Mouse (Mus musculus) heart, postnatal 14 days (tissue): ENCODE measurements around the gene St7l. TPM values are rescaled to one million over a fixed set of nuclear protein-coding genes. Genes with fewer than 3 reads are reported as not detected.

Experiments
- DNase-seq, 2 experiments: peaks; one replicate each; pipeline ENCODE4 v3.0.0; 2021 to 2022
- intact Hi-C: fragments of 180-260 bp; cut with DNase I; formaldehyde crosslinking; loops from one replicate; pipeline ENCODE4 v1.15.1; 2025
- total RNA-seq, 2 experiments: library from RNA; stranded (reverse); gene quantifications; 2 replicates each; pipeline ENCODE4 v1.2.3; 2021

The St7l gene
- total RNA-seq, 2 experiments from 2014 or later = 25.3 to 25.9 TPM

- DNase-seq = peak; percentile 37 to 48
- intact Hi-C loops = no loop called here
Observed at GRCm38 (mm10) chr3:104961066-104962059, 97.6 kb downstream of the St7l start, which contains the start of gene Wnt2b. Wnt2b (minus strand) TSS chr3:104961921.

DNA sequence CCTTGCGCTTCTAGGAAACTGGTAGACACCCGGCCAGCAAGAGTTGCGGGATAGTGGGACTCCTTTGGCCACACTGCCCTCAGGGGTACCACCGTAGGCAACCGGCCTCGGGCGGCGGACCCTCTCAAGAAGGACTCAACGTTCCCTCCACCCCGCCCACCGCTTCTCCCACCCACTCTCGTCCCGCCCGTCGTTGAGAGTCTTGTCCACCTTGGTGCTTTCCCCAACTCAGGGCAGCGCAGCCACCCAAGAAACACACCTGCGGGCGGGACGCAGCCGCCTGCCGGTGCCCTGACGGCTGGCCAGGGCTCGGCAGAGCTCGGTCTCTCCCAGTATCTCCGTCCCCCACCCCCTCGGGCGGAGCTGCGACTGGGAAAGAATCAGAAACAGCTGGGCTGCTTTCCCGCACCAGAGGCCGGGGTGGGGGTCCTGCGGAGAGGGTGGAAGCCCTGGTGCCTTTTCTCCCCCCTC is 98.4 kb downstream of the St7l start:
- intact Hi-C loops = no loop called here
- peak; percentile 28 to 36 for DNase-seq

GRCm38 (mm10) chr3:104962866-104963265 is 99.1 kb downstream of the St7l start:
- DNase-seq = no peak
- intact Hi-C loops = no loop called here

- DNase-seq = no peak
- intact Hi-C loops = no loop called here
Observed at GRCm38 (mm10) chr3:104963331-104964276, 99.8 kb downstream of the St7l start.

DNA sequence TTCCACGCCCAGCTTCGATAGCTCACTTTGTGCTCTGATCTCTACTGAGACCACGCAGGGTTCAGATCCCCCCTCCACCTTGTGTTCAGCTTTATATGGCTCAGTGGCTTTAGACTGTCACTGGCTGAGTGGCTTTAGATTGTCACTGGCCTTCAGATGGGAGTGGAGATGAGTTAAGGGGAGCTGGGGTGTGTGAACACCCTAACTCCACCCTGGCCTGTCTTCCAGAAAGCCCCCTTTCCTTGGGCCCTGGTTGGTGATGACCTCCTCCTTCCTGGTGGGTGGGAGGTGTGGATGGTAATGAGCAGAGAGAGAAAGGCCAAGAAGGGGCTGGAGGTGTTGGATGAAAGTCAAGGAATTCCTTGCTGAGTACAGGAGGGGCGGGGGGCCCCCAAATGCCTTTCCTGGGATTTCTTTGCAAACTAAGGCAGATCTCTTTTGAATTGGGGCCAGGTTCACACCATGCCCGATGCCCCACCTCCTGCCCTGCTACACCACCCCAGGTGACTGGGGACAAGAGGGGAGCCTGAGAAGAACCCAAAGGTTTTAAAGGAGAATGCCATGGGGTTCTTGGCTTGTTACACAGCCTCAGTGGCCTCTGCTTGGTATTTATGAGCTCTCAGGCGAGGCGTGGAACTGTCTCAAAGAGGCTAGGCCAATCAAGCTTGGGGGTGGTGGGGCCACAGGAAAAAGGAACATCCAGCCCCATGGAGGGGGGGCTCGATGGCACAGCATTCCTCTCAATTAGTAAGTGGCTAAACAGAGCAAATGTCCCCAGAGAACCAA is 101.5 kb downstream of the St7l start:
- intact Hi-C loops = loop anchor here (5.0 kb wide), 3 partner anchors 63 to 178 kb away; partner anchors contain the start of gene Rhoc

GRCm38 (mm10) chr3:104965991-104966554 is 102.3 kb downstream of the St7l start:
- DNase-seq = no peak
- intact Hi-C loops = loop anchor here (2.0 to 5.0 kb wide), 4 partner anchors 64 to 251 kb away; partner anchors contain the start of gene Rhoc

More for the DNA sequence above, 101.5 kb downstream of the St7l start:
- no peak for DNase-seq

DNA sequence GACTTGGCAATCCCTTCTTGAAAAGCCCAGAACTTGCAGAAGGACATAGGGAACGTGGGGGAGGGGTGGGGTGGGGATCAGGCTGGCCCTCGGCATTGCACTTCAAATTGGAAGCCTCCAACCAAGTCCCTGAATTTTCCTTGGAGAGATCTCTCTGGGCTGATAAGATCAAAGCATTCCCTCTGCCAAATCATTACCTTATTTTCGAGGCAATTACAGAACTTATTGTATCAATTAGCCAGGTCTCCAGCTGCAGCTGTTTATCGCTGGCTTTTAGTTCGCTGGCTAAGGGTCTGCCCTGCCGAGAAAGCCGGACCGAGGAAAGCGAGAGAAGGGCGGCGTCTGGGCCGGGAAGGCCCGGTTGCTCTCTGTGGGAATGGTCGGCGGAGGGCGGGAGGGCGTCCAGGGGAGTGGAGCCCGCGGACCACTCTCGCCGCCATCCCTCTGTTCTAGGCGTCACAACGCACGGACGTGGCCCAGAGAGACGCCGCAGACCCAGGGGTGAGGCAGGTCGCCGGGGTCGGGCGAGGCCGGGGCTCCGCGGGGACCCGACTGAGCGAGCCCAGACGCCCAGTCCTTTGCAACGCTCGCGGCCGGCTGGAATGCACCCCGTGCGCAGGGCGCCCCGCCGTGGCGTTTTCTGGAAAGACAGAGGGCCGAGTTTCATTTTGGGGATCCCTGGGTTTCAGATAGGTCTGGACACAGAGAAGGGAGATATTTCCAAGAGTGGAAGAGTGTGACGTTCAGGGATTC is 103.9 kb downstream of the St7l start:
- intact Hi-C loops = loop anchor here (2.0 to 5.0 kb wide), 4 partner anchors 65 to 253 kb away; partner anchors contain the start of gene Rhoc
- DNase-seq = peak; percentile 95 to 96

Other genes starting within 250 kb of the St7l start
- gene Slc16a1, start 225.3 kb upstream of the St7l start, total RNA-seq = 100 to 1,000 TPM; 153 to 157 TPM
- 10 to 100 TPM; 39.2 to 39.7 TPM for gene Ppm1j, start 82.9 kb upstream of the St7l start, total RNA-seq
- gene Fam19a3, start 82.2 kb upstream of the St7l start, total RNA-seq = 1 to 10 TPM; 2.2 to 2.3 TPM
- gene Rhoc, start 75.6 kb upstream of the St7l start, total RNA-seq = 100 to 1,000 TPM; 139 to 166 TPM
- 1 to 10 TPM; 7.4 to 7.9 TPM for gene Mov10, start 45.4 kb upstream of the St7l start, total RNA-seq
- gene Capza1, start 500 bp downstream of the St7l start, total RNA-seq = 10 to 100 TPM; 55.1 to 57.6 TPM
- 1 to 10 TPM; 2.4 to 2.8 TPM for gene Wnt2b, start 97.9 kb downstream of the St7l start, total RNA-seq
- 10 to 100 TPM; 30.2 to 31.3 TPM for gene Cttnbp2nl, start 189.1 kb downstream of the St7l start, total RNA-seq
- not detected for gene 4930564D02Rik, start 202.8 kb downstream of the St7l start, total RNA-seq